ENCODE assay signal across 8 mouse cellular contexts in genomic region chr11:115384587-115384986, GRCm38 (mm10). TPM values are rescaled to one million over a fixed set of nuclear protein-coding genes. Genes with fewer than 3 reads are reported as not detected.
DNase-seq lines count a peak whose midpoint lies in the region; ATAC-seq lines count a peak whose summit lies in the region.

No protein-coding gene starts in this region.

- H3K9me3 ChIP-seq in heart, embryonic 10.5 days: no peaks in the 10 kb centered on the region
- no peaks in the 10 kb centered on the region for H3K9me3 ChIP-seq in midbrain, embryonic 10.5 days (replicated peaks)
- no peaks in the 10 kb centered on the region for H3K9me3 ChIP-seq in midbrain, embryonic 11.5 days (ENCODE audit: control insufficient read depth, low read length)

- H3K36me3 ChIP-seq in heart, embryonic 10.5 days: no peaks in the 10 kb centered on the region
- H3K36me3 ChIP-seq in midbrain, embryonic 10.5 days: peaks cover 20% of the 10 kb centered on the region
- no peaks in the 10 kb centered on the region for H3K36me3 ChIP-seq in midbrain, embryonic 11.5 days (ENCODE audit: control insufficient read depth, insufficient read depth, low read length)

- H3K27ac ChIP-seq in heart, embryonic 10.5 days: peak overlapping the region; percentile 56
- peak overlapping the region; percentile 49; the same call in 1 of the 2 replicates for H3K27ac ChIP-seq in midbrain, embryonic 10.5 days (replicated peaks)
- H3K27ac ChIP-seq in midbrain, embryonic 11.5 days (ENCODE audit: low read depth, low read length): no peak overlapping the region

- no peak for DNase-seq in heart, embryonic 10.5 days (ENCODE audit: low spot score)
- no peak for DNase-seq in heart, postnatal 4 days
- DNase-seq in midbrain, embryonic 10.5 days (ENCODE audit: low spot score): no peak
- no peak for DNase-seq in midbrain, embryonic 11.5 days (ENCODE audit: low spot score, missing footprints)
- peak; percentile 60 for DNase-seq in kidney, postnatal 10 days
- no peak for DNase-seq in gastrocnemius, postnatal 10 days
- DNase-seq in layer of hippocampus, postnatal 36 days: no peak

- WGBS in heart, embryonic 10.5 days: 65% methylated on average over 5 of the region's 5 CpGs
- 72% methylated on average over 5 of the region's 5 CpGs for WGBS in midbrain, embryonic 10.5 days
- 85% methylated on average over 5 of the region's 5 CpGs for WGBS in midbrain, embryonic 11.5 days

- H3K4me1 ChIP-seq in heart, embryonic 10.5 days: peaks cover 43% of the 10 kb centered on the region
- peaks cover 54% of the 10 kb centered on the region for H3K4me1 ChIP-seq in midbrain, embryonic 10.5 days
- H3K4me1 ChIP-seq in midbrain, embryonic 11.5 days (ENCODE audit: control insufficient read depth, insufficient read depth, low read length): peaks cover 27% of the 10 kb centered on the region

- no peak overlapping the region; the same call in 1 of the 2 replicates for H3K9ac ChIP-seq in midbrain, embryonic 11.5 days (ENCODE audit: low read length)

- ATAC-seq in midbrain, embryonic 11.5 days (ENCODE audit: low FRiP score): no peak
- ATAC-seq in megakaryocyte, adult 5-6 weeks (ENCODE audit: poor library complexity, severe bottlenecking): no peak

- H3K4me2 ChIP-seq in midbrain, embryonic 11.5 days: no peak overlapping the region

- H3K4me3 ChIP-seq in heart, embryonic 10.5 days: peak overlapping the region; percentile 18; the same call in 1 of the 2 replicates
- peak overlapping the region; percentile 94; the same call in 1 of the 2 replicates for H3K4me3 ChIP-seq in midbrain, embryonic 10.5 days
- no peak overlapping the region for H3K4me3 ChIP-seq in midbrain, embryonic 11.5 days (ENCODE audit: low read depth, low read length)

- H3K27me3 ChIP-seq in heart, embryonic 10.5 days (ENCODE audit: insufficient read depth, poor library complexity, severe bottlenecking): peaks cover 33% of the 10 kb centered on the region
- peaks cover 13% of the 10 kb centered on the region; the same call in 1 of the 2 replicates for H3K27me3 ChIP-seq in midbrain, embryonic 10.5 days (ENCODE audit: low read depth, poor library complexity, severe bottlenecking)
- no peaks in the 10 kb centered on the region for H3K27me3 ChIP-seq in midbrain, embryonic 11.5 days (ENCODE audit: control insufficient read depth, insufficient read depth, low read length)

RNA-seq across cellular contexts. Expression of gene Cdr2l, which starts 2.9 kb away (rescaled TPM):
- 8.2 and 11.3 TPM in 2 replicates for polyA plus RNA-seq in heart, embryonic 10.5 days (2016; fragmentation: Nextera tagmentation; extraction: Ambion mirVana)
- total RNA-seq in heart, postnatal 4 days (2021): 10 to 100 TPM; 18.8 to 20.3 TPM
- polyA plus RNA-seq in midbrain, embryonic 10.5 days (2016; fragmentation: Nextera tagmentation; extraction: Ambion mirVana): 16.1 and 19.7 TPM in 2 replicates
- 20.6 and 20.9 TPM in 2 replicates for polyA plus RNA-seq in midbrain, embryonic 11.5 days (2014; fragmentation: Nextera tagmentation; extraction: Ambion mirVana)
- 0.21 and 0.58 TPM in 2 replicates for total RNA-seq in megakaryocyte, adult 5-6 weeks (2015)
- 0.24 and 0.59 TPM in 2 replicates for total RNA-seq in megakaryocyte, adult 5-6 weeks (2017)
- 10 to 100 TPM in 1 of 2 experiments, 1 to 10 TPM in 1; 9.8 to 17.0 TPM for total RNA-seq in gastrocnemius, postnatal 10 days (2021)
- 10 to 100 TPM; 25.3 to 25.7 TPM for total RNA-seq in layer of hippocampus, postnatal 36 days (2021)

RNA-seq across cellular contexts. Expression of gene Hid1, which starts 17.0 kb away (rescaled TPM):
- 5.5 and 8.6 TPM in 2 replicates for polyA plus RNA-seq in heart, embryonic 10.5 days (2016; fragmentation: Nextera tagmentation; extraction: Ambion mirVana)
- total RNA-seq in heart, postnatal 4 days (2021): 1 to 10 TPM; 5.9 to 8.5 TPM
- polyA plus RNA-seq in midbrain, embryonic 10.5 days (2016; fragmentation: Nextera tagmentation; extraction: Ambion mirVana): 12.1 and 18.1 TPM in 2 replicates
- polyA plus RNA-seq in midbrain, embryonic 11.5 days (2014; fragmentation: Nextera tagmentation; extraction: Ambion mirVana): 17.8 and 18.3 TPM in 2 replicates
- 0.27 TPM in 1 of 2 replicates, not detected in the other for total RNA-seq in megakaryocyte, adult 5-6 weeks (2015)
- 0.07 and 0.16 TPM in 2 replicates for total RNA-seq in megakaryocyte, adult 5-6 weeks (2017)
- total RNA-seq in gastrocnemius, postnatal 10 days (2021): 1 to 10 TPM; 5.7 to 6.1 TPM
- total RNA-seq in layer of hippocampus, postnatal 36 days (2021): 100 to 1,000 TPM; 106 to 109 TPM

RNA-seq across cellular contexts. Expression of gene Mrpl58, which starts 19.0 kb away (rescaled TPM):
- 184 and 202 TPM in 2 replicates for polyA plus RNA-seq in heart, embryonic 10.5 days (2016; fragmentation: Nextera tagmentation; extraction: Ambion mirVana)
- total RNA-seq in heart, postnatal 4 days (2021): 100 to 1,000 TPM; 153 to 156 TPM
- 256 and 270 TPM in 2 replicates for polyA plus RNA-seq in midbrain, embryonic 10.5 days (2016; fragmentation: Nextera tagmentation; extraction: Ambion mirVana)
- 268 and 278 TPM in 2 replicates for polyA plus RNA-seq in midbrain, embryonic 11.5 days (2014; fragmentation: Nextera tagmentation; extraction: Ambion mirVana)
- 122 and 124 TPM in 2 replicates for total RNA-seq in megakaryocyte, adult 5-6 weeks (2015)
- total RNA-seq in megakaryocyte, adult 5-6 weeks (2017): 86.9 and 95.9 TPM in 2 replicates
- total RNA-seq in gastrocnemius, postnatal 10 days (2021): 100 to 1,000 TPM in 1 of 2 experiments, 10 to 100 TPM in 1; 89.1 to 100 TPM
- total RNA-seq in layer of hippocampus, postnatal 36 days (2021): 100 to 1,000 TPM in 1 of 2 experiments, 10 to 100 TPM in 1; 98.1 to 105 TPM

RNA-seq across cellular contexts. Expression of gene Atp5h, which starts 35.2 kb away (rescaled TPM):
- polyA plus RNA-seq in heart, embryonic 10.5 days (2016; fragmentation: Nextera tagmentation; extraction: Ambion mirVana): 1,131 and 1,417 TPM in 2 replicates
- 1,000 to 10,000 TPM; 1,670 to 1,720 TPM for total RNA-seq in heart, postnatal 4 days (2021)
- 926 and 929 TPM in 2 replicates for polyA plus RNA-seq in midbrain, embryonic 10.5 days (2016; fragmentation: Nextera tagmentation; extraction: Ambion mirVana)
- polyA plus RNA-seq in midbrain, embryonic 11.5 days (2014; fragmentation: Nextera tagmentation; extraction: Ambion mirVana): 886 and 917 TPM in 2 replicates
- total RNA-seq in megakaryocyte, adult 5-6 weeks (2015): 740 and 790 TPM in 2 replicates
- 901 and 1,038 TPM in 2 replicates for total RNA-seq in megakaryocyte, adult 5-6 weeks (2017)
- 1,000 to 10,000 TPM; 1,026 to 1,088 TPM for total RNA-seq in gastrocnemius, postnatal 10 days (2021)
- total RNA-seq in layer of hippocampus, postnatal 36 days (2021): 100 to 1,000 TPM; 478 to 524 TPM

RNA-seq across cellular contexts. Expression of gene Kctd2, which starts 35.3 kb away (rescaled TPM):
- polyA plus RNA-seq in heart, embryonic 10.5 days (2016; fragmentation: Nextera tagmentation; extraction: Ambion mirVana): 12.3 and 13.3 TPM in 2 replicates
- 10 to 100 TPM; 22.8 to 27.3 TPM for total RNA-seq in heart, postnatal 4 days (2021)
- polyA plus RNA-seq in midbrain, embryonic 10.5 days (2016; fragmentation: Nextera tagmentation; extraction: Ambion mirVana): 9.9 and 18.8 TPM in 2 replicates
- 21.6 and 24.0 TPM in 2 replicates for polyA plus RNA-seq in midbrain, embryonic 11.5 days (2014; fragmentation: Nextera tagmentation; extraction: Ambion mirVana)
- total RNA-seq in megakaryocyte, adult 5-6 weeks (2015): 19.6 and 21.2 TPM in 2 replicates
- total RNA-seq in megakaryocyte, adult 5-6 weeks (2017): 14.5 and 16.8 TPM in 2 replicates
- 10 to 100 TPM; 16.2 to 19.4 TPM for total RNA-seq in gastrocnemius, postnatal 10 days (2021)
- total RNA-seq in layer of hippocampus, postnatal 36 days (2021): 10 to 100 TPM; 69.2 to 77.4 TPM

Comparison
In these comparisons a context has a peak if more than half of its experiments do, and no peak if none do; other contexts are left out.
1. RNA of gene Cdr2l, which starts 2.9 kb away (total RNA-seq): 25.3 to 25.7 TPM in layer of hippocampus, postnatal 36 days, 18.8 to 20.3 TPM in heart, postnatal 4 days and 9.8 to 17.0 TPM in gastrocnemius, postnatal 10 days; 0.21 to 0.59 TPM in megakaryocyte, adult 5-6 weeks; every median in the first group is over 4 times any median in the second.
2. RNA of gene Hid1, which starts 17.0 kb away (total RNA-seq): 106 to 109 TPM in layer of hippocampus, postnatal 36 days; 5.9 to 8.5 TPM in heart, postnatal 4 days, 5.7 to 6.1 TPM in gastrocnemius, postnatal 10 days and 0.07 to 0.27 TPM in megakaryocyte, adult 5-6 weeks; every median in the first group is over 10 times any median in the second.